Mouse (Mus musculus) cerebellum, adult 2 months (tissue): ENCODE measurements at regions not wholly inside any gene's neighbourhood (a gene's known extent, or its start where the extent isn't known, plus 50 kb on each side); places are given as distances from the start of the nearest gene placed in this dataset.

Experiments used
- DNase-seq, 2 experiments: peaks; one replicate each; pipeline ENCODE4 v3.0.0; 2021
- H3K27ac ChIP-seq: fragments of 200-500 bp; 2 replicates; pipeline ENCODE4 v1.5.1; 2012; ENCODE audit warnings: low read length, control low read depth, inconsistent platforms; ENCODE audit not compliant: insufficient read depth
- H3K27me3 ChIP-seq: fragments of 200-500 bp; 2 replicates; pipeline ENCODE4 v1.6.1; 2012; ENCODE audit warnings: inconsistent platforms, mild to moderate bottlenecking, low read length, moderate library complexity; ENCODE audit not compliant: control insufficient read depth, insufficient read depth
- H3K4me1 ChIP-seq: fragments of 200-500 bp; 2 replicates; pipeline ENCODE4 v1.6.1; 2011; ENCODE audit warnings: low read length; ENCODE audit not compliant: control insufficient read depth, insufficient read depth
- H3K4me3 ChIP-seq: fragments of 200-500 bp; replicated peaks from 2 replicates; pipeline ENCODE3; 2011; ENCODE audit warnings: mild to moderate bottlenecking, low read depth, low read length, control low read depth; ENCODE audit not compliant: insufficient read depth
- CTCF ChIP-seq: fragments of 200-500 bp; IDR thresholded peaks from 2 replicates; pipeline ENCODE4 v1.5.1; 2011; ENCODE audit warnings: low read depth, mild to moderate bottlenecking, control low read depth, low read length, moderate library complexity, borderline replicate concordance; ENCODE audit not compliant: insufficient read depth
- POLR2A ChIP-seq: fragments of 200-500 bp; IDR thresholded peaks from 2 replicates; pipeline ENCODE4 v1.6.1; 2011; ENCODE audit warnings: low read length, control low read depth, borderline replicate concordance; ENCODE audit not compliant: insufficient read depth
- WGBS: fragments of 180-500 bp; shearing (Covaris S2); methylation state at CpG from one replicate; pipeline ENCODE4 v1.1.7; 2018; 5-methylcytosine and 5-hydroxymethylcytosine counted together

- no peak for DNase-seq
- WGBS = 100% methylated on average over 2 of the region's 2 CpGs
- no peaks in the 10 kb centered on the region; the same call in 1 of the 2 replicates for H3K27me3 ChIP-seq
- no peak overlapping the region for H3K4me3 ChIP-seq
- TF ChIP-seq CTCF = no peak
- TF ChIP-seq POLR2A = no peak
- H3K27ac ChIP-seq = no peak overlapping the region
- no peaks in the 10 kb centered on the region for H3K4me1 ChIP-seq
Observed at GRCm38 (mm10) chr3:105158376-105158775, 91.7 kb downstream of the 4930564D02Rik start.

GRCm38 (mm10) chr3:105165355-105165754 lies 98.7 kb downstream of the 4930564D02Rik start:
- no peak for TF ChIP-seq POLR2A
- TF ChIP-seq CTCF = peak; percentile 76
- H3K4me3 ChIP-seq = no peak overlapping the region
- no peaks in the 10 kb centered on the region; the same call in 1 of the 2 replicates for H3K27me3 ChIP-seq
- peak; percentile 65 to 72 for DNase-seq
- 82% methylated on average over 2 of the region's 2 CpGs for WGBS
- H3K27ac ChIP-seq = no peak overlapping the region
- no peaks in the 10 kb centered on the region for H3K4me1 ChIP-seq

DNA sequence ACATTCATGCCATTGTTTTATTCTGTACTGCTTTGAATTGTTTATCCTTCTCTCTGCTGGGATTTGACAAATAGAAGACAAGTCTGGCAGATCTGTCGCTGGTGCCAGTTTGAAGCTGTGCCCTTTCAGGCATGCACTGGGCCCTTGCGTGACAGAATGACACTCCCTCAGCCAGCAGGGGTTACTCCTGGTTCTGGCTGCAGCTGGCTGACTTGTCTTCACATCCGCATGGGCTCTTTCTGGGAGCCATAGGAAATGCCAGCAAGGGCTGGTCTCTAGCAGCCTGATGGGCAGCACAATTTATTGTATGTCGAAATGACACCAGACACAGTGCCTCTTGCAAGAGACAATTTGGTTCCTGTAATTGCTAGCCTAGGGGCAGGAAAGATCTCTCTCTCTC lies 102.5 kb downstream of the 4930564D02Rik start:
- no peak for DNase-seq
- no peak overlapping the region for H3K27ac ChIP-seq
- no peak overlapping the region for H3K4me3 ChIP-seq
- 32% methylated on average over 4 of the region's 4 CpGs for WGBS
- no peak for TF ChIP-seq POLR2A
- no peak for TF ChIP-seq CTCF
- H3K4me1 ChIP-seq = no peaks in the 10 kb centered on the region; the same call in 1 of the 2 replicates
- no peaks in the 10 kb centered on the region for H3K27me3 ChIP-seq

DNA sequence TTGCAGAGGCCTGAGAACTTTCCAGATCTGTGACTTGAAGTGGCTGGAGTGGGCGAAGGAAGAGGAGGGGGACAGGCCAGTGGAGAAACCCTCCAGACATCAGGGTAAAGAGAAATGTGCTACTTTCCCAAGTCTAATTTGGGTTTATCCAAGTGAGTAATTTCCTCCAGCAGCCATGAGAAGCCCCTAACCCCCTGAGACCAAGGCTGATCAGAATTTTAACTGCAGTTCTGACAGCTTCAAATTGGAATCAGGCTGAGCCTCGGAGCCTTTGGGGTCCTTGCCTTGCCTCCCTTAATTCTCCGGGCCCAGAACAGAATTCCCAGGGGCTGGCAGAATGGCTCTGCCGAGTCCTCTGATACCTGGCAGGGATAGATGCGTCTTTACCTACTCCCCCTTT lies 104.9 kb downstream of the 4930564D02Rik start:
- DNase-seq = no peak
- Histone ChIP-seq H3K27me3 (no peaks in the 10 kb centered on the region), H3K4me1 (no peaks in the 10 kb centered on the region; the same call in 1 of the 2 replicates), H3K4me3 (no peak overlapping the region), H3K27ac (no peak overlapping the region)
- WGBS = 52% methylated on average over 5 of the region's 5 CpGs
- no peak for TF ChIP-seq POLR2A
- TF ChIP-seq CTCF = no peak

- TF ChIP-seq POLR2A (no peak), CTCF (no peak)
- Histone ChIP-seq H3K4me3 (no peak overlapping the region), H3K4me1 (no peaks in the 10 kb centered on the region; the same call in 1 of the 2 replicates), H3K27me3 (no peaks in the 10 kb centered on the region), H3K27ac (no peak overlapping the region)
- WGBS = 66% methylated on average over 1 of the region's 1 CpGs
- DNase-seq = no peak
Observed at GRCm38 (mm10) chr3:105172054-105172453, 105.4 kb downstream of the 4930564D02Rik start.

DNA sequence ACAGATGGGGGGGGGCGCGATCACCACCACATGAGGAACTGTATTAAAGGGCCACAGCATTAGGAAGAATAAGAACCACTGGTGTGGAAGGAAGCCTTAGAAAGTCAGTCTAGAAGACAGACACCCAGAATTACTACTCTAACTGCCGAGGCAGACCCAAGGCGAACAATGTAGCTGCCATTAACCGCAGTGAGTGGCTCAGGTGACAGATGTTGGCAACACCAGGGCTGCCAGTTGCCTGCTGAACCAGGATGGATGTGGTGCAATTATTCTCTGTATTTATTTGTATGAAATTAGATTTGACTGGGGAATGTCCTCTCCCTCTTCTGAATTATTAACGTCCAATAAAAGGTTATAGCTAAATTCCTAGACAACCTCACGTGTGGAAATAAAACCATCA lies 124.7 kb downstream of the 4930564D02Rik start:
- no peak for DNase-seq
- WGBS = 88% methylated on average over 7 of the region's 7 CpGs
- Histone ChIP-seq H3K27ac (no peak overlapping the region), H3K4me3 (no peak overlapping the region), H3K27me3 (no peaks in the 10 kb centered on the region), H3K4me1 (no peaks in the 10 kb centered on the region)
- TF ChIP-seq CTCF (no peak), POLR2A (no peak)

GRCm38 (mm10) chr3:105191830-105192229 lies 125.2 kb downstream of the 4930564D02Rik start:
- 56% methylated on average over 7 of the region's 7 CpGs for WGBS
- Histone ChIP-seq H3K27me3 (no peaks in the 10 kb centered on the region), H3K27ac (no peak overlapping the region), H3K4me3 (no peak overlapping the region), H3K4me1 (no peaks in the 10 kb centered on the region)
- TF ChIP-seq POLR2A = no peak
- TF ChIP-seq CTCF = no peak
- DNase-seq = no peak

DNA sequence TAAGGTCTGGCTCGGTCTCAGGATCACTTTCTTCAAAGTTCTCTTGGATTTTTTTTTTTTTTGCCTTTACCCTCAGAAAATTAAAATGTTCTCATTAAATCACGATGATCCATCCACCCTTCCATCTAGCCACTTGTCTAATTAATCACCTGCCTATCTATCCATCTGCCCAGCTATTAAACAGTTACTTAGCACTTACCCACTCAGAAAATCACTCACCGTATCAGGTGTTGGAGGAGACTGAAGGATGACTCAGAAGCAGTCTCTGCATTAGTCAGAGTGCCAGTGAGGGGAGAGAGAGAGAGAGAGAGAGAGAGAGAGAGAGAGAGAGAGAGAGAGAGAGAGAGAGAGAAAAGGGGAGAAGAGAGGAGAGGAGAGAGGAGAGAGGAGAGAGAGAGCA lies 134.1 kb downstream of the 4930564D02Rik start:
- Histone ChIP-seq H3K27me3 (no peaks in the 10 kb centered on the region), H3K27ac (no peak overlapping the region), H3K4me1 (no peaks in the 10 kb centered on the region), H3K4me3 (no peak overlapping the region)
- TF ChIP-seq POLR2A (no peak), CTCF (no peak)
- WGBS = 51% methylated on average over 3 of the region's 3 CpGs
- DNase-seq = no peak

- no peak overlapping the region for H3K4me3 ChIP-seq
- no peak for DNase-seq
- H3K27ac ChIP-seq = no peak overlapping the region
- H3K4me1 ChIP-seq = no peaks in the 10 kb centered on the region
- no peaks in the 10 kb centered on the region for H3K27me3 ChIP-seq
- TF ChIP-seq CTCF = no peak
- no peak for TF ChIP-seq POLR2A
- 62% methylated on average over 5 of the region's 5 CpGs for WGBS
Observed at GRCm38 (mm10) chr3:105209164-105209563, 142.5 kb downstream of the 4930564D02Rik start.
